Mouse (Mus musculus) lung, embryonic 16.5 days (tissue): ENCODE data around the gene Larp4. TPM values are rescaled to one million over a fixed set of nuclear protein-coding genes. Genes with fewer than 3 reads are reported as not detected.

Experiments
- ATAC-seq: fragments of 200-750 bp; cut with Nextera tagmentation; 2 replicates; pipeline ENCODE4 v1.8.0; 2017; ENCODE audit warnings: low read depth, mild to moderate bottlenecking, moderate library complexity
- H3K27ac ChIP-seq: fragments of 300-500 bp; sonication (generic); 2 replicates; pipeline ENCODE4 v1.5.1; 2014; ENCODE audit warnings: mild to moderate bottlenecking, control low read depth, low read length
- H3K27me3 ChIP-seq: fragments of 300-500 bp; sonication (generic); 2 replicates; pipeline ENCODE4 v1.6.1; 2014; ENCODE audit warnings: low read depth, low read length, mixed read lengths; ENCODE audit not compliant: control insufficient read depth, insufficient read depth
- H3K36me3 ChIP-seq: fragments of 300-500 bp; sonication (generic); 2 replicates; pipeline ENCODE4 v1.6.1; 2014; ENCODE audit warnings: low read length; ENCODE audit not compliant: control insufficient read depth, insufficient read depth
- H3K4me1 ChIP-seq: fragments of 300-500 bp; sonication (generic); replicated peaks from 2 replicates; pipeline ENCODE4 v1.6.1; 2014; ENCODE audit warnings: low read length, mixed read lengths; ENCODE audit not compliant: control insufficient read depth, insufficient read depth
- H3K4me2 ChIP-seq: fragments of 300-500 bp; sonication (generic); 2 replicates; pipeline ENCODE4 v1.6.1; 2014; ENCODE audit warnings: low read depth, low read length, control low read depth
- H3K4me3 ChIP-seq: fragments of 300-500 bp; sonication (generic); 2 replicates; pipeline ENCODE4 v1.5.1; 2014; ENCODE audit warnings: mild to moderate bottlenecking, low read length, control low read depth
- H3K9ac ChIP-seq: fragments of 300-500 bp; sonication (generic); 2 replicates; pipeline ENCODE4 v1.6.1; 2014; ENCODE audit warnings: low read length, control low read depth
- H3K9me3 ChIP-seq: fragments of 300-500 bp; sonication (generic); 2 replicates; pipeline ENCODE4 v1.6.1; 2016; ENCODE audit warnings: low read length; ENCODE audit not compliant: control insufficient read depth
- WGBS: fragments of 180-500 bp; shearing (Covaris S2); extraction: QIAGEN DNeasy Blood & Tissue Kit; methylation state at CpG from one replicate; pipeline ENCODE4 v1.1.7; 2014; 5-methylcytosine and 5-hydroxymethylcytosine counted together
- polyA plus RNA-seq: library from polyadenylated mRNA; unstranded; fragments of >200 nt; fragmentation: Nextera tagmentation; extraction: Ambion mirVana; gene quantifications from 2 replicates; pipeline ENCODE4 v1.2.1, GENCODE M21; 2015

Larp4 gene
- polyA plus RNA-seq, 1 experiment from 2014 or later, result 34.6 TPM

DNA sequence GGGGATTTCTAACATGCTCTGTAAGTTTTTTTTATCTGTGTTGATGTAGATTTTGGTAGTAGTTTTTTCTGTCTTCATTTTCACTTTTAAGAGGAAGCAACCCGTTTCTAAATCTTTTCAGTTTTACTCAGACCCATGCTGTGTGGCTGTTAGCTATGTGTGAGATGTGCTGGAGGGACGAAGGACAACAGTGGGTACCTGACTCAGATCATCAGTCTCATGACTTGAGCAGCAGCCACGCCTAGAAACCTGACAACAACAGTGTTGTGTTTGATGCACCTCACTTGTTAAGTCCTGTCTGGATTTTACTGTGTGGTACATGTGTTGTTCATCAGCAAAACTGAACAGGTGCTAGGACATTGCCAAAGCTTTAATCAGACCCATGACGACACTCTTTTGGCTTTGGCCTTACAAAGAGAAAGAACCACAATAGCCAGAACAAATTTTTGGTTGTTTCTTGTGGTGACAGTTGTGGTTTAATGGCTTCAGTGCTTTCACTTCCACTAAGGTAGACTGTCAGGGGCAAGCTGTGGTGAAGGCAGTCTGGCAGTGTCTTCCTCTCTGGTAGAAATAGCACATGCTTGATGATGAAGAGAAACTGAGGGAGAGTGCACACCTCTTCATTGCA, 90.8 kb downstream of the Larp4 start:
- no peak for ATAC-seq
- Histone ChIP-seq H3K27ac (no peak overlapping the region), H3K4me2 (no peak overlapping the region), H3K36me3 (no peaks in the 10 kb centered on the region), H3K9me3 (no peaks in the 10 kb centered on the region), H3K4me3 (no peak overlapping the region), H3K9ac (no peak overlapping the region), H3K27me3 (no peaks in the 10 kb centered on the region), H3K4me1 (peaks cover 4% of the 10 kb centered on the region)
- WGBS, result 83% methylated on average over 4 of the region's 4 CpGs

DNA sequence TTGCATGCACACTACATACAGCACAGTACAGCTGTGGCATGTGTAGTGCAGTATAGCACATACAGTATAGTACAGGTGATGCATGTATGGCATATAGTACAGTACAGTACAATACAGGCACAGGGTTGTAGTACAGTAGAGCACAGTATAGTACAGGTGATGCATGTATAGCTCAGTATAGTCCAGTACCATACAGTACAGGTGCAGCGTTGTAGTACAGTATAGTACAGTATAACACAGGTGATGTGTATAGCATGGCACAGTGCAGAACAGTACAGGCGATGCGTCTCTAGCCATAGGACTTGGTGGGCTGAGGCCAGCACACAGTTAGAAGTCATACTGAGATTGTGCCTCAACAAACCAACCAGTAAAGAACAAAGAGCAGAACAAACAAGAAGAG, 91.5 kb downstream of the Larp4 start:
- no peaks in the 10 kb centered on the region for H3K36me3 ChIP-seq
- H3K9ac ChIP-seq, result no peak overlapping the region
- no peak overlapping the region for H3K4me3 ChIP-seq
- H3K4me2 ChIP-seq, result no peak overlapping the region
- 94% methylated on average over 3 of the region's 3 CpGs for WGBS
- no peak overlapping the region for H3K27ac ChIP-seq
- peaks cover 4% of the 10 kb centered on the region for H3K4me1 ChIP-seq
- ATAC-seq, result no peak
- H3K9me3 ChIP-seq, result no peaks in the 10 kb centered on the region
- no peaks in the 10 kb centered on the region for H3K27me3 ChIP-seq

DNA sequence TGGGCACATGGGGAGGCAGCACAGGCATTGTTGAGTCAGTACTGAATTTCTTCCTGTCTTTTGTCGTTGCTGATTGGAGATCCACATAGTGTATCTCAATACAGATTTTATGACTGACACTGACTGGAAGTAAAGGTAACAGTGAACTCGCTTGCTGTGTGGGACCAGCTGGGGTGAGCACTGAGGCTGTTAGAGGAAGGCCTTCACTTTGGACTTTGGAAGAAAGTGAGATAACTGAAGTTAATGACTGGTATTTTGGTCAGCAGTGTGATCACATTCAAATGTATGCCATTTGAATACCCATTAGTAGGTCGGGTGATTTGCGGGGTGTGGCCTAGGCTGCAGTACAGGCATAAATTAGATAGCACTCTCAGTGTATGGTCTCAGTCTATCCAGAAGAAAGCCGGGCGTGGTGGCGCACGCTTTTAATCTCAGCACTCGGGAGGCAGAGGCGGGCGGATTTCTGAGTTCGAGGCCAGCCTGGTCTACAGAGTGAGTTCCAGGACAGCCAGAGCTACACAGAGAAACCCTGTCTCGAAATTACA, 93.4 kb downstream of the Larp4 start:
- Histone ChIP-seq H3K36me3 (no peaks in the 10 kb centered on the region), H3K27ac (no peak overlapping the region), H3K4me2 (no peak overlapping the region), H3K9ac (no peak overlapping the region), H3K4me3 (no peak overlapping the region), H3K9me3 (no peaks in the 10 kb centered on the region), H3K27me3 (no peaks in the 10 kb centered on the region), H3K4me1 (peaks cover 4% of the 10 kb centered on the region)
- 90% methylated on average over 13 of the region's 13 CpGs for WGBS
- no peak for ATAC-seq

Other genes with a start within 250 kb of the Larp4 start
- gene Cox14, start 244.4 kb upstream of the Larp4 start, polyA plus RNA-seq, result 148 and 164 TPM in 2 replicates
- gene Cers5, start 197.2 kb upstream of the Larp4 start, polyA plus RNA-seq, result 73.3 and 74.4 TPM in 2 replicates
- 44.9 and 47.0 TPM in 2 replicates for gene Lima1, start 94.6 kb upstream of the Larp4 start, polyA plus RNA-seq
- not detected in 2 replicates for gene Fam186a, start 3.0 kb upstream of the Larp4 start, polyA plus RNA-seq
- 9.6 and 10.4 TPM in 2 replicates for gene Dip2b, start 68.6 kb downstream of the Larp4 start, polyA plus RNA-seq